Mouse (Mus musculus) myocyte (in vitro differentiated cells): ENCODE measurements around the gene Parn.

Experiments
- CEBPB ChIP-seq: IDR thresholded peaks from 2 replicates; pipeline ENCODE4 v1.6.1; 2011; ENCODE audit warnings: mild to moderate bottlenecking, moderate library complexity; ENCODE audit not compliant: poor library complexity, insufficient read depth, severe bottlenecking
- E2F4 ChIP-seq: IDR thresholded peaks from one replicate; pipeline ENCODE4 v1.6.1; 2011; ENCODE audit warnings: mild to moderate bottlenecking, control low read depth, moderate library complexity; ENCODE audit not compliant: insufficient read depth
- MAX ChIP-seq: IDR thresholded peaks from one replicate; pipeline ENCODE4 v1.6.1; 2011; ENCODE audit warnings: low read depth, mild to moderate bottlenecking, control low read depth
- MYOD1 ChIP-seq, 3 experiments: IDR thresholded peaks; one replicate each; pipeline ENCODE4 v1.6.1; 2011; ENCODE audit warnings: control low read depth in 2 of 3, low read depth in 2 of 3, mild to moderate bottlenecking in 2 of 3, moderate library complexity in 1 of 3; ENCODE audit not compliant: insufficient read length in 2 of 3, control insufficient read depth in 1 of 3
- MYOG ChIP-seq, 3 experiments: IDR thresholded peaks; one replicate each; pipeline ENCODE4 v1.6.1; 2011; ENCODE audit warnings: control low read depth in 2 of 3, low read depth in 2 of 3, mild to moderate bottlenecking in 2 of 3; ENCODE audit not compliant: insufficient read length in 2 of 3, control insufficient read depth in 1 of 3, insufficient read depth in 1 of 3
- POLR2A ChIP-seq: IDR thresholded peaks from one replicate; pipeline ENCODE4 v1.6.1; 2011; ENCODE audit warnings: low read depth, mild to moderate bottlenecking, control low read depth, moderate library complexity; ENCODE audit not compliant: insufficient read length
- POLR2AphosphoS2 ChIP-seq: IDR thresholded peaks from one replicate; pipeline ENCODE4 v1.6.1; 2011; ENCODE audit warnings: low read depth, control low read depth; ENCODE audit not compliant: insufficient read length
- REST ChIP-seq: IDR thresholded peaks from one replicate; pipeline ENCODE4 v1.6.1; 2011; ENCODE audit warnings: mild to moderate bottlenecking, control low read depth, moderate library complexity; ENCODE audit not compliant: insufficient read depth, insufficient read length
- SRF ChIP-seq: IDR thresholded peaks from one replicate; pipeline ENCODE4 v1.6.1; 2011; ENCODE audit warnings: low read depth; ENCODE audit not compliant: control insufficient read depth, insufficient read length
- TCF12 ChIP-seq: IDR thresholded peaks from one replicate; pipeline ENCODE4 v1.6.1; 2011; ENCODE audit warnings: mild to moderate bottlenecking, control low read depth; ENCODE audit not compliant: poor library complexity, insufficient read depth, severe bottlenecking
- USF1 ChIP-seq: IDR thresholded peaks from one replicate; pipeline ENCODE4 v1.6.1; 2011; ENCODE audit warnings: low read depth, mild to moderate bottlenecking, control low read depth, moderate library complexity

DNA sequence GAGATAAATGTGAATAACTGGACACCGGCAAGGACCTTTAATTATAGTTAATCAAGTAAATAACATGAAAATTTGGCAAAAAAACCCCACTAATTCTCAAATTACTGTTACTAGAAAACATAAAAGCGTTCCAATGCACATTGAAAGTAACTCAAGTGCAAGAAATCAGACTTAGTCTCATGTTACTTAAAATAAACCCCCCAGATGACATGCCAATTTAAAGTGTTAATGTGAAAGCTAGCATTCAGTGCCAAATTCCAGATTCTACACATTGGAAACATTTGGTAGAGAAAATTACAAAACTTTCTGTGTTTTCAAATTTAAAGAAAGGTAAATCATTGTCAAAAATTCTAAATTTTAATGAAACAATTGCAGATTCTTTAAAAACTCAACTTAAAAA lies 110.2 kb downstream of the Parn start:
- no peak for TF ChIP-seq MYOG (IDR thresholded peaks at IDR 0.05; ENCODE audit: control insufficient read depth in 1 of 3, insufficient read depth in 1 of 3, insufficient read length in 2 of 3, low read depth in 2 of 3)
- no peak for TF ChIP-seq MYOD1 (IDR thresholded peaks at IDR 0.05; ENCODE audit: control insufficient read depth in 1 of 3, insufficient read length in 2 of 3, low read depth in 2 of 3)
- no peak for TF ChIP-seq SRF
- TF ChIP-seq POLR2AphosphoS2, result no peak
- TF ChIP-seq POLR2A, result no peak
- no peak for TF ChIP-seq E2F4
- no peak for TF ChIP-seq MAX
- no peak for TF ChIP-seq USF1
- no peak for TF ChIP-seq CEBPB
- TF ChIP-seq REST, result no peak
- TF ChIP-seq TCF12, result no peak
